Mouse (Mus musculus): ENCODE measurements at regions not wholly inside any gene's neighbourhood (a gene's known extent, or its start where the extent isn't known, plus 50 kb on each side); places are given as distances from the start of the nearest gene placed in this dataset.

GRCm38 (mm10) chr10:111080322-111080721, 70.4 kb upstream of the Zdhhc17 start:
- intact Hi-C loops (cut with DNase I), result no loop called here
- no peak for DNase-seq (ENCODE audit: low spot score)

- intact Hi-C loops (cut with DNase I), result no loop called here
- no peak for DNase-seq (ENCODE audit: low spot score)
Measured at GRCm38 (mm10) chr10:111079051-111079450, 69.1 kb upstream of the Zdhhc17 start.

GRCm38 (mm10) chr10:111077632-111078031, 67.7 kb upstream of the Zdhhc17 start:
- no peak for DNase-seq (ENCODE audit: low spot score)
- intact Hi-C loops (cut with DNase I), result no loop called here

DNA sequence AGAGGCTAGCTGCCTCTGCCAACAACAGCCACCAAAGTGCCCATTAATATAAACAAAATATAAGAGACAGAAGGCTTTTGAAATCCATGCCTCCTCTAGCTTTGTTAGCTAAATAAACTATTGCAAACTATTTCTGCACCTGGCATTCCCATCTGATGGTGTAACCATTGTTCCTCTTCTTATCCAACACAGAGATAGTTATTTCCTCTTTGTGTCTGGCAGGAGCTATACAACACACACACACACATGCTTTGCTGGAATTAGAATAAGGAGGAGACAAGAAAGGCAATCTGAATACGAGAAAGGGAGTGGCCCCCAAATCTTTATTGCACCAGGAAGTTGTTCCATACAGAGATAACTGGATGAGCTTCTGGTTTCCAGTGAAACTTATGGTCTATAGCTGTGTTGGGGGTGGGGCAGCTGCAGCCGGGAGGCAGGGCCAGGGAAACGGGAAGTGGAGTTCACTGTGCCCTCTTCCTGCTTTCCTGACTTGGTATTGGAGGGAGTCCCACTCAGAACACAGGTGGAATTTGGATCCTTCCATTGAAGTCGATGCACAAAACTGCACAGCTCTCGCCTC, 64.0 kb upstream of the Zdhhc17 start:
- peak; percentile 8 for DNase-seq (ENCODE audit: low spot score)
- intact Hi-C loops (cut with DNase I), result no loop called here

GRCm38 (mm10) chr10:111073262-111073661, 63.3 kb upstream of the Zdhhc17 start:
- intact Hi-C loops (cut with DNase I), result no loop called here
- no peak for DNase-seq (ENCODE audit: low spot score)

DNA sequence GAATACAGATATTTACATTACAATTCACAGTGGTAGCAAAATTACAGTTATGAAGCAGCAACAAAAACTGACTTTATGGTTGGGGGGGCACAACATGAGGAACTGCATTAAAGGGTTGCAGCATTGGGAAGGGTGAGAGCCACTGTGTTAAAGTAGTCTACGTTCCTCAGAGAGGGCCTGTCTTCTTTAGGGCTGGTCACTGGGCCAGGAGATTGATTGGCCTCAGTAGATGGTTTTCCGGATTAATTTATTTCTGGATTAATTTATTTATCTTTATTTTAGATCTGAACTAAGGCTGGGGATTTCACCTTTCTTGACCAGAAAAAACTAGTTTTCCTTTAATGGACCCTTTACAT, 62.6 kb upstream of the Zdhhc17 start:
- intact Hi-C loops (cut with DNase I), result no loop called here

DNA sequence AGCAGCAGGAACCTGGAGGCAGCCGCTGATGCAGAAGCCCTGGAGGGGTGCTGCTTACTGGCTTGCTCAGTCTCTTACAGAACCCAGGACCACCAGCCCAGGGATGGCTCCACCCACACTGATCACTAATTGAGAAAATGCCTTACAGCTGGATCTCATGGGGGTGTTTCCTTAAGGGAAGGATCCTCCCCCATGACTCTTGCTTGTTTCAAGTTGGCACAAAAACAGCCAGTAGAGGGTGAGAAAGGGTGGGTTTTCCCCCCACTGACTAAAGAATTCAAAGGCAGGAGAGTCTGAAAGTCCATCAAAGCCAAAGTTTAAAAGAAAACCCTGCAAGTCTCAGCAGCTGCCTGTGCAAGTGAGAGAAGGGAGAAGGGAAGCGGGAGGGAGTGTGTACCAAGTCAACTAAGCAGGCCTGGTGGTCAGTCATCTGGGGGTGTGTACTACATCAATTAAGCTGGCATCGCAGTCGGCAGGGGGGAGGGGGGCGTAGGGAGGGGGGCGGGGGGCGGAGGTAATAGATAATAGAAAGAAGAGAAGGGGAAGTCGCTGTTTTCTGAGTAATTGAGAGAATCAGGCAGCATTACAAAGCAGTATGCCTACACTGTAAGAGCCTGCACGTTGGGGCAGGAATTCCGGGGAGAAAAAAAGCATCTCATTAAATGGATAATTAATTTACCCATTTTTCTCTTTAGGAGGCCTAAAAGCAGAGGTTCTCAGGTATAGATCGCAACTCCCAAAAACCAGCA, 62.0 kb upstream of the Zdhhc17 start:
- intact Hi-C loops (cut with DNase I), result no loop called here
- DNase-seq (ENCODE audit: low spot score), result no peak

More for the DNA sequence above, 62.6 kb upstream of the Zdhhc17 start:
- no peak for DNase-seq (ENCODE audit: low spot score)

- intact Hi-C loops (cut with DNase I), result no loop called here
Measured at GRCm38 (mm10) chr10:111066146-111066545, 56.2 kb upstream of the Zdhhc17 start.

DNA sequence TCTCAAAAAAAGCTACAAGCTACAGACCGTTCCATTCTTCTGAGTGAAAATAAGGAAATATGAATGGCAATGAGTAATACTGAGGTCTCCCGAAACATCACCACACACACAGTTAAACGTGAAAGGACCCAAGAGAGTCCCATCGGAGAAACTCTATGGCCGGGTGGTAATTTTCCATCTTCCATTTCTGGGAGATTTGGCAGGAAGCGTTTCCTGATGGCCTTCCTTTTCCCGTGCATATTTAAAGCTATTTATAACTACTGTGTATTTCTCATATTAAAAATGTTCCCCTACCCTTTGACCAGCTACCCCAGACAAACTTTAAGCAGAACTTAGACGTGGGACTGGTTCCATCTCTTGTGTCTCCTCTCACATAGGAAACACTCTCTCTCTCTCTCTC, 50.7 kb upstream of the Zdhhc17 start:
- no peak for DNase-seq (ENCODE audit: low spot score)
- intact Hi-C loops (cut with DNase I), result loop anchor here (2.0 kb wide), 1 partner anchor 36 kb away; no protein-coding TSS in a partner anchor

More at GRCm38 (mm10) chr10:111066146-111066545, 56.2 kb upstream of the Zdhhc17 start:
- DNase-seq (ENCODE audit: low spot score), result no peak

Data from heart, postnatal 25 days (tissue).